Mouse (Mus musculus): ENCODE measurements around the gene Hacd3. TPM values are rescaled to one million over a fixed set of nuclear protein-coding genes. Genes with fewer than 3 reads are reported as not detected.

The Hacd3 gene
- total and polyA plus RNA-seq, 3 experiments, result 3.3 to 48.1 (median 22.3) TPM

DNA sequence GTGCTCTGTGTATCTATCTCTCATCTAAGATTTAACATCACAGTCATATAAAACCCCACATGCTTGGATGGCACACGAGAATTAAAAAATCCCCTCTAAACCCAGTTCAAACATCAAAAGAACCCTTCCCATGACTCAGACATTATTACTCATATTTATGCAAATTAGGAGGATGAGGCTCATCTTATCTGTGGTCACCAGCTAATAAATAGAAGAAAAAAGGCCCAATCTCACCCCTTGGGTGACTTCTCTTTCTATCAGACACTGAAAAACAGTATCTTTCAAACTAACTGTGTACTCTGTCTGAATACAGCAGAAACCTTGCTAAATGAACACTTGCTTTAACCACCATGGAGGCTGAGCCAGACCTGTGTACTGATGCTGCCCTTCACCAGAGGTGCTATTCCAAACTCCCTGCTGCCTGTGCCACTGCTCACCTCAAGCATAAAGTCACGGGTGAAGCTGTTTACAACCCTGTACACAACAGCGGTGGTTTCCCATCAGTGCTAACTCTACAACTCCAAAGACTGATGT is 2.8 kb downstream of the Hacd3 start:
- H3K27me3 ChIP-seq (ENCODE audit: insufficient read depth, low read length), result no peaks in the 10 kb centered on the region
- ATAC-seq (ENCODE audit: extremely low read depth, insufficient number of reproducible peaks, low FRiP score, poor library complexity, severe bottlenecking) (peak; percentile 69), DNase-seq (ENCODE audit: low spot score) (peak; percentile 63)
- no peak for TF ChIP-seq GATA1 (IDR thresholded peaks at IDR 0.05; ENCODE audit: borderline replicate concordance, low read length)
- no peak for TF ChIP-seq TAL1 (conservative IDR thresholded peaks at IDR 0.05; ENCODE audit: low read depth, low read length)
- no peak for TF ChIP-seq GATA2 (IDR thresholded peaks at IDR 0.05; ENCODE audit: borderline replicate concordance, low read depth, low read length)
- TF ChIP-seq CTCF (IDR thresholded peaks at IDR 0.05; ENCODE audit: low read depth, low read length), result no peak
- no peak for TF ChIP-seq POLR2AphosphoS5 (IDR thresholded peaks at IDR 0.05; ENCODE audit: insufficient replicate concordance, low read depth, low read length)
- peaks cover 23% of the 10 kb centered on the region for H3K36me3 ChIP-seq (replicated peaks)
- peaks cover 70% of the 10 kb centered on the region for H3K4me1 ChIP-seq (ENCODE audit: insufficient read depth, low read depth, low read length)
- no peaks in the 10 kb centered on the region for H3K9me3 ChIP-seq (replicated peaks)
- H3K4me3 ChIP-seq (ENCODE audit: low read depth, low read length), result peak overlapping the region; percentile 43; the same call in 1 of the 2 replicates

DNA sequence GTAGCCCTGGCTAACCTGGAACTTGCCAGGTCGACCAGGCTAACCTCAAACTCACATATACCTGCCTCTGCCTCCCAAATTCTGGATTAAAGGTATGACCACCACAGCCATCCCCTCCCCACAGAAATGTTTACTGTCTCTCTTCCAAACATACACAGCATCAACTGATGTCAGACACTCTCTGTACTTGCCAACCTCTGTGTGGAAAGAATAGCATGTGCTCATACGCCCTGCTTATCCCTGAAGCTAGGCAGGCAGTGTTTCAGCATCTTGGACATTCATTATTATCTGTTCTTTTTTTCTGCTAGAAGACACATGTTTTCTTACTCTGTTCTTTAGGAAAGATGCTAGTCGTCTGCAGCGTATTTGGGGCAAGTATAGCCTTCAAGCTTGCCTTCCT is 3.6 kb downstream of the Hacd3 start:
- no peak overlapping the region for H3K4me3 ChIP-seq (ENCODE audit: low read depth, low read length)
- DNase-seq (ENCODE audit: low spot score) (no peak), ATAC-seq (ENCODE audit: extremely low read depth, insufficient number of reproducible peaks, low FRiP score, poor library complexity, severe bottlenecking) (no peak)
- H3K9me3 ChIP-seq (replicated peaks), result no peaks in the 10 kb centered on the region
- peaks cover 68% of the 10 kb centered on the region for H3K4me1 ChIP-seq (ENCODE audit: insufficient read depth, low read depth, low read length)
- H3K36me3 ChIP-seq (replicated peaks), result peaks cover 28% of the 10 kb centered on the region
- TF ChIP-seq POLR2AphosphoS5 (IDR thresholded peaks at IDR 0.05; ENCODE audit: insufficient replicate concordance, low read depth, low read length) (no peak), GATA2 (IDR thresholded peaks at IDR 0.05; ENCODE audit: borderline replicate concordance, low read depth, low read length) (no peak), TAL1 (conservative IDR thresholded peaks at IDR 0.05; ENCODE audit: low read depth, low read length) (no peak), GATA1 (IDR thresholded peaks at IDR 0.05; ENCODE audit: borderline replicate concordance, low read length) (no peak), CTCF (IDR thresholded peaks at IDR 0.05; ENCODE audit: low read depth, low read length) (no peak)
- H3K27me3 ChIP-seq (ENCODE audit: insufficient read depth, low read length), result no peaks in the 10 kb centered on the region

DNA sequence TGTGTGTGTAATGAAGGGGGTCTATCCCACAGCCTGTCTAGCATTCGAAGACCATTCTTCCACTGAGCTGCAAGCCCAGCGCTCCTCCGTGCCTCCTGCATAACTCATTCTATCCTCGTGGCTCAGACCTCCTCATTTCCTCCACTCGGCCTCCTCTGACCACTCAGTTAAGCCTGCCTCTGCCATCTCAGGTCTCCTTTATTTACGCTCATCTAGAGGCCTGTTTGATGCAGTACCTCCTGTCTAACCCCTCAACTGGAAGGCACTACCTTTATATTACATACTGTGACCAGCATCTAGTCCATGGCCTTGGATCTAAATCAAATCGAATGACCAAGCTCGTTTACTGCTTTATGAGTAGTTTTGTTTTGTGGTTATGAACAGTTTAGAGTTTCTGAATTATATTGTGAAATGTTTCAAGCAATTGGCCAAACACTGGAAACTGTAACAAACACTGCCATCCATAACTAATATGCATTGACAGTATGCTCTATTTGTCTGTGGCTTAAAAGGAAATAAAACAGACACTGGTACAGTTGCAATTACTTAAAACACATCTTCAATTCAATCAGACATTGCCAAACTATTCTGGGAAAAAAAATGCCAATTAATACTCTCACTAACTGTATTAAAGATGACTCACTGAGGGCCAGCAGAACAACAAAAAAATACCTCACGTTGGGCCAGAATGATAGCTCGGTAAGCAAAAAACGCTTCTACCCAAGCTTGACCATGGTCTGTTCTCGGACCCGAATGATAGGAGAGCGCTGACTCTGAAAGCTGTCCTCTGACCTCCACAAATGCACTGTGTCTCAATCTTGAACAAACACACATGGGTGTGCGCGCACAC is 4.3 kb downstream of the Hacd3 start:
- no peaks in the 10 kb centered on the region for H3K27me3 ChIP-seq (ENCODE audit: insufficient read depth, low read length)
- H3K4me3 ChIP-seq (ENCODE audit: low read depth, low read length), result no peak overlapping the region
- DNase-seq (ENCODE audit: low spot score), result no peak
- peaks cover 61% of the 10 kb centered on the region for H3K4me1 ChIP-seq (ENCODE audit: insufficient read depth, low read depth, low read length)
- TF ChIP-seq GATA1 (IDR thresholded peaks at IDR 0.05; ENCODE audit: borderline replicate concordance, low read length), result no peak
- no peak for TF ChIP-seq CTCF (IDR thresholded peaks at IDR 0.05; ENCODE audit: low read depth, low read length)
- TF ChIP-seq POLR2AphosphoS5 (IDR thresholded peaks at IDR 0.05; ENCODE audit: insufficient replicate concordance, low read depth, low read length), result no peak
- no peak for TF ChIP-seq TAL1 (conservative IDR thresholded peaks at IDR 0.05; ENCODE audit: low read depth, low read length)
- no peak for TF ChIP-seq GATA2 (IDR thresholded peaks at IDR 0.05; ENCODE audit: borderline replicate concordance, low read depth, low read length)
- H3K36me3 ChIP-seq (replicated peaks), result peaks cover 31% of the 10 kb centered on the region
- no peaks in the 10 kb centered on the region for H3K9me3 ChIP-seq (replicated peaks)
- ATAC-seq (ENCODE audit: extremely low read depth, insufficient number of reproducible peaks, low FRiP score, poor library complexity, severe bottlenecking), result no peak

GRCm38 (mm10) chr9:65016241-65016977 is 5.1 kb downstream of the Hacd3 start:
- DNase-seq (ENCODE audit: low spot score), result no peak
- peaks cover 55% of the 10 kb centered on the region for H3K4me1 ChIP-seq (ENCODE audit: insufficient read depth, low read depth, low read length)

GRCm38 (mm10) chr9:65015461-65016222 is 5.9 kb downstream of the Hacd3 start:
- DNase-seq (ENCODE audit: low spot score) (no peak), ATAC-seq (ENCODE audit: extremely low read depth, insufficient number of reproducible peaks, low FRiP score, poor library complexity, severe bottlenecking) (no peak)
- peaks cover 54% of the 10 kb centered on the region for H3K4me1 ChIP-seq (ENCODE audit: insufficient read depth, low read depth, low read length)
- H3K4me3 ChIP-seq (ENCODE audit: low read depth, low read length), result no peak overlapping the region
- no peaks in the 10 kb centered on the region for H3K27me3 ChIP-seq (ENCODE audit: insufficient read depth, low read length)
- H3K36me3 ChIP-seq (replicated peaks), result peaks cover 41% of the 10 kb centered on the region
- H3K9me3 ChIP-seq (replicated peaks), result no peaks in the 10 kb centered on the region
- no peak for TF ChIP-seq CTCF (IDR thresholded peaks at IDR 0.05; ENCODE audit: low read depth, low read length)
- no peak for TF ChIP-seq POLR2AphosphoS5 (IDR thresholded peaks at IDR 0.05; ENCODE audit: insufficient replicate concordance, low read depth, low read length)
- no peak for TF ChIP-seq GATA2 (IDR thresholded peaks at IDR 0.05; ENCODE audit: borderline replicate concordance, low read depth, low read length)
- TF ChIP-seq TAL1 (conservative IDR thresholded peaks at IDR 0.05; ENCODE audit: low read depth, low read length), result no peak
- TF ChIP-seq GATA1 (IDR thresholded peaks at IDR 0.05; ENCODE audit: borderline replicate concordance, low read length), result no peak

More at GRCm38 (mm10) chr9:65016241-65016977, 5.1 kb downstream of the Hacd3 start:
- Histone ChIP-seq H3K36me3 (replicated peaks) (peaks cover 35% of the 10 kb centered on the region), H3K27me3 (ENCODE audit: insufficient read depth, low read length) (no peaks in the 10 kb centered on the region), H3K4me3 (ENCODE audit: low read depth, low read length) (no peak overlapping the region), H3K9me3 (replicated peaks) (no peaks in the 10 kb centered on the region)
- TF ChIP-seq TAL1 (conservative IDR thresholded peaks at IDR 0.05; ENCODE audit: low read depth, low read length), result no peak
- TF ChIP-seq CTCF (IDR thresholded peaks at IDR 0.05; ENCODE audit: low read depth, low read length), result no peak
- no peak for TF ChIP-seq GATA2 (IDR thresholded peaks at IDR 0.05; ENCODE audit: borderline replicate concordance, low read depth, low read length)
- TF ChIP-seq POLR2AphosphoS5 (IDR thresholded peaks at IDR 0.05; ENCODE audit: insufficient replicate concordance, low read depth, low read length), result no peak
- no peak for TF ChIP-seq GATA1 (IDR thresholded peaks at IDR 0.05; ENCODE audit: borderline replicate concordance, low read length)
- no peak for ATAC-seq (ENCODE audit: extremely low read depth, insufficient number of reproducible peaks, low FRiP score, poor library complexity, severe bottlenecking)
